Mouse (Mus musculus) neural tube, embryonic 14.5 days (tissue): ENCODE measurements around the gene Fcrl5. TPM values are rescaled to one million over a fixed set of nuclear protein-coding genes. Genes with fewer than 3 reads are reported as not detected.
"Not testable (repeated sequence)": the region's sequence is repeated elsewhere in the genome, so short reads cannot be mapped to it uniquely, and the experiment has no call there.

Experiments used
- ATAC-seq: fragments of 200-750 bp; cut with Nextera tagmentation; 2 replicates; pipeline ENCODE4 v1.8.0; 2017; ENCODE audit warnings: low read depth, mild to moderate bottlenecking, moderate TSS enrichment, moderate library complexity
- H3K27ac ChIP-seq: fragments of 300-500 bp; sonication (generic); 2 replicates; pipeline ENCODE4 v1.5.1; 2014; ENCODE audit warnings: low read depth, mild to moderate bottlenecking, control low read depth, low read length, moderate library complexity, mixed read lengths
- H3K27me3 ChIP-seq: fragments of 300-500 bp; sonication (generic); 2 replicates; pipeline ENCODE4 v1.6.1; 2014; ENCODE audit warnings: low read length; ENCODE audit not compliant: control insufficient read depth, insufficient read depth
- H3K36me3 ChIP-seq: fragments of 300-500 bp; sonication (generic); 2 replicates; pipeline ENCODE4 v1.6.1; 2014; ENCODE audit warnings: low read length, mixed read lengths; ENCODE audit not compliant: control insufficient read depth, insufficient read depth
- H3K4me1 ChIP-seq: fragments of 300-500 bp; sonication (generic); 2 replicates; pipeline ENCODE4 v1.6.1; 2014; ENCODE audit warnings: low read length; ENCODE audit not compliant: control insufficient read depth, insufficient read depth
- H3K4me2 ChIP-seq: fragments of 300-500 bp; sonication (generic); 2 replicates; pipeline ENCODE4 v1.6.1; 2014; ENCODE audit warnings: mild to moderate bottlenecking, low read depth, low read length, control low read depth
- H3K4me3 ChIP-seq: fragments of 300-500 bp; sonication (generic); 2 replicates; pipeline ENCODE4 v1.5.1; 2014; ENCODE audit warnings: low read depth, low read length, control low read depth, mixed read lengths
- H3K9ac ChIP-seq: fragments of 300-500 bp; sonication (generic); replicated peaks from 2 replicates; pipeline ENCODE4 v1.6.1; 2014; ENCODE audit warnings: low read depth, mild to moderate bottlenecking, control low read depth, low read length, mixed read lengths
- H3K9me3 ChIP-seq: fragments of 300-500 bp; sonication (generic); 2 replicates; pipeline ENCODE4 v1.6.1; 2016; ENCODE audit warnings: low read length; ENCODE audit not compliant: control insufficient read depth
- WGBS: fragments of 180-500 bp; shearing (Covaris S2); extraction: QIAGEN DNeasy Blood & Tissue Kit; methylation state at CpG from one replicate; pipeline ENCODE4 v1.1.7; 2014; 5-methylcytosine and 5-hydroxymethylcytosine counted together
- polyA plus RNA-seq: library from polyadenylated mRNA; unstranded; fragments of >200 nt; fragmentation: Nextera tagmentation; extraction: Ambion mirVana; gene quantifications from 2 replicates; pipeline ENCODE4 v1.2.1, GENCODE M21; 2014

Gene Fcrl5
- polyA plus RNA-seq, 1 experiment from 2014 or later, result not detected

DNA sequence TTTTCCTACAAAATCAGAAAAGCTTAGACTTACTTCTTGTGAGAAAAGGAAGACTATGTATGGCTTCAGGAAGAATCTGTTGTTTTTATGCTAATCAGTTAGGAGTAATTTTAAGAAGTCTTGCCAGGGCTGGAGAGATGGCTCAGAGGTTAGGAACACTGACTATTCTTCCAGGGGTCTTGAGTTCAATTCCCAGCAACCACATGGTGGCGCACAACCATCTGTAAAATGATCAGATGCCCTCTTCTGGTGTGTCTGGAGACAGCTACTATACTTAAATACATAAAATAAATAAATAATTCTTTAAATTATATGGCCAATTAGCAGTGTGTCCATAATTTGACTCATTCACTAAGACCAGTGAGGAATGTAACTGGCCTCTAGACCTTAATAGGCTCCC, 14.9 kb upstream of the Fcrl5 start:
- WGBS, result 71% methylated on average over 1 of the region's 1 CpGs
- H3K27ac ChIP-seq, result no peak overlapping the region
- ATAC-seq, result no peak
- H3K4me3 ChIP-seq, result no peak overlapping the region
- H3K9me3 ChIP-seq, result no peaks in the 10 kb centered on the region
- H3K36me3 ChIP-seq, result no peaks in the 10 kb centered on the region
- H3K9ac ChIP-seq, result no peak overlapping the region
- no peaks in the 10 kb centered on the region for H3K4me1 ChIP-seq
- H3K27me3 ChIP-seq, result no peaks in the 10 kb centered on the region
- no peak overlapping the region for H3K4me2 ChIP-seq

DNA sequence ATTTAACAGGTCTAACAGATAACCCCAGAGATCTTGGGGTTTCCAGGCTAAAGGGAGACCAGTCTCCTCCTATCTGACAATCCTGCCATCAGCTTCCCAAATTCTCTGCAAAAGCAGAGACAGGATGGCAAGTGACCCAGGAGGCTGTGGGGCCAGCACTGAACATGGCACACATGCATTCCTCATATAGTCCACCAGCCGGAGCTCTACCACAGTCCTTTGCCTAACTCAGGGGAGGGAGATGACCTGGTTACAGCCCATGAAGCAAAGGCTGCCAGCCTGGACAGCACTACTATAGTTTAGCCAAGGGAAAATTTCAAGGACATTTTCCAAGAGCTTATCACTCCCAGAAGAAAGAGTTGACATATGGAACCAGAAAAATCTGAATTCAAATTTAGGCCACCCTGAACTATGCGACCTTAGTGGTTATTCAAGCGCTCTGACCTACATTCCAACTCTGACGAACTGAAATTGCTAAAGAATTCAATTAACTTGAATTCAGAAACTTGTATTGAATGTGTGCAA, 13.1 kb upstream of the Fcrl5 start:
- Histone ChIP-seq H3K4me3 (no peak overlapping the region), H3K9me3 (no peaks in the 10 kb centered on the region), H3K27me3 (no peaks in the 10 kb centered on the region), H3K27ac (no peak overlapping the region), H3K36me3 (no peaks in the 10 kb centered on the region), H3K4me1 (no peaks in the 10 kb centered on the region), H3K9ac (no peak overlapping the region), H3K4me2 (no peak overlapping the region)
- WGBS, result 89% methylated on average over 4 of the region's 4 CpGs
- ATAC-seq, result no peak

DNA sequence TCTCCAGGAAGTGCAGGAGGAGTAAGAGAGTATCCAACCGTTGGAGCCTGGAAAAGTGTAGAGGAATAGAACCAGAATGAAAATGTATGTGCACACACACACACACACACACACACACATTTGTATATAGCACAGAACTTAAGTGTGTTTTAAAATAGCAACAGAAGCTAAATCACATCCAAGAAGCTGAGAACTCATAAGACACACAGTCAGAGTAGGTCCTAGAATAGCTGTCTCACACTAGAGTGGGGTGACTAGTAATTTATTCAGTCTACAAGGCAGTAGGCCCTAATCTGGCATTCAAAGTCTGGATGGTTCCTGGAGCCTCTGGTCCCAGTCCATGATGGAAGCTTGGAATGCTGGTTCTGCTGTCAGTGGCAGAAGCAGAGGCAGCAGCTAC, 5.0 kb downstream of the Fcrl5 start:
- no peak for ATAC-seq
- Histone ChIP-seq H3K9ac (no peak overlapping the region), H3K4me1 (no peaks in the 10 kb centered on the region), H3K9me3 (no peaks in the 10 kb centered on the region), H3K4me2 (no peak overlapping the region), H3K27me3 (no peaks in the 10 kb centered on the region), H3K36me3 (no peaks in the 10 kb centered on the region), H3K27ac (no peak overlapping the region), H3K4me3 (no peak overlapping the region)
- WGBS, result 79% methylated on average over 1 of the region's 1 CpGs

DNA sequence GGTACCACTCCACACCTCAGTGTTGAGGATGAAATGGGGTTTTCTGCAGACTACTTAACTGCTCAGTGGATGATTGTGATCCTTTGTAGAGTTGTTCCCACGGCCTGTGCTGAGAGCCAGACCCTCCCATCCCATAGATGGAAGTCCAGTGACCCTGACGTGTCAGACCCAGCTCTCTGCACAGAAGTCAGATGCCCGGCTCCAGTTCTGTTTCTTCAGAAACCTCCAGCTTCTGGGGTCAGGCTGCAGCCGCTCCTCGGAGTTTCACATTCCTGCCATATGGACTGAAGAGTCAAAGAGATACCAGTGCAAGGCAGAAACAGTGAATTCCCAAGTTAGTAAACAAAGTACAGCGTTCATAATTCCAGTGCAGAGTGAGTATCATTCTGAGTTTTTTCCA, 8.4 kb downstream of the Fcrl5 start:
- Histone ChIP-seq H3K4me3 (no peak overlapping the region), H3K36me3 (no peaks in the 10 kb centered on the region), H3K27ac (no peak overlapping the region), H3K9me3 (no peaks in the 10 kb centered on the region), H3K4me2 (no peak overlapping the region), H3K27me3 (no peaks in the 10 kb centered on the region), H3K4me1 (no peaks in the 10 kb centered on the region), H3K9ac (no peak overlapping the region)
- ATAC-seq, result no peak
- 78% methylated on average over 6 of the region's 6 CpGs for WGBS

DNA sequence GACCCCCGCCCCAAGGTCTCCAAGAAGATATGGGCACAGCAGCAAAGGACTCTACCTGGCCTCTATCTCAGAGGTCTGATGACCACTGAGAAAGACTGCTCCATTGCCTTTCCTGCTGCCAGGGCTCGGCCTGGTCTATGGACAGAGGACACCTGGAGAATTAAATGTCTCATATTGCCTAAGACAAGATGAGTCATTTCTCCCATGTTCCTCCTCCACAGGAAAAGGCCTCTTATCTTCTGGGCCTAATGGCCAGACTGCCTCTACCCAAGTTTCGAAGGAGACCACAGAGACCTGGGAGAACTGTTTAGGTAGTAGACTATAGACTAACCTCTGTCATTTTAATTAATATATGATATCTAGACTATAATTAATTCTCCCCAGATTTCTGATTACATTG, 29.9 kb downstream of the Fcrl5 start:
- no peak for ATAC-seq
- WGBS, result 92% methylated on average over 3 of the region's 3 CpGs
- no peaks in the 10 kb centered on the region for H3K36me3 ChIP-seq
- H3K4me3 ChIP-seq, result no peak overlapping the region
- no peak overlapping the region for H3K27ac ChIP-seq
- no peaks in the 10 kb centered on the region for H3K9me3 ChIP-seq
- no peaks in the 10 kb centered on the region for H3K27me3 ChIP-seq
- H3K4me1 ChIP-seq, result no peaks in the 10 kb centered on the region
- no peak overlapping the region for H3K9ac ChIP-seq
- no peak overlapping the region for H3K4me2 ChIP-seq

DNA sequence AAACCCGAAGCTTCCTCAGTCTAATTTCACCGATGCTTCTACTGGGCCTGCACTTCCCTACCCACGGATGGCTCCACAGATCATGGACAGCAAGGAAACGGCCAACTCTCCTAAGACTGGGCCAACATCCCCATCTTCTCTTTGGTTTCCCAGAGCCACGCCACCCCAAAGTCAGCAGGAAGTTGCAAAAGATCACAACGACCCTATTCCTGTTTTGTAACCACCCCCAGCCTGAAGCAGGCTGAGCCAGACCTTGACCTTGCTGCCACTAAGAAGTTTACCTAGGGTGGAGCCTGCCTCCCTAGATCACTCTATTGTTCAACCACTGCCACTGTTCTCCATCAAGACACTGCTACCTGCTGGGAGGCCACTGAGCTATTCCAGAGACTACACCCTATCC, 31.4 kb downstream of the Fcrl5 start:
- Histone ChIP-seq H3K4me2 (no peak overlapping the region), H3K27me3 (no peaks in the 10 kb centered on the region), H3K9me3 (no peaks in the 10 kb centered on the region), H3K9ac (no peak overlapping the region), H3K4me1 (no peaks in the 10 kb centered on the region), H3K36me3 (no peaks in the 10 kb centered on the region), H3K4me3 (no peak overlapping the region), H3K27ac (no peak overlapping the region)
- ATAC-seq, result no peak
- WGBS, result 81% methylated on average over 6 of the region's 6 CpGs

DNA sequence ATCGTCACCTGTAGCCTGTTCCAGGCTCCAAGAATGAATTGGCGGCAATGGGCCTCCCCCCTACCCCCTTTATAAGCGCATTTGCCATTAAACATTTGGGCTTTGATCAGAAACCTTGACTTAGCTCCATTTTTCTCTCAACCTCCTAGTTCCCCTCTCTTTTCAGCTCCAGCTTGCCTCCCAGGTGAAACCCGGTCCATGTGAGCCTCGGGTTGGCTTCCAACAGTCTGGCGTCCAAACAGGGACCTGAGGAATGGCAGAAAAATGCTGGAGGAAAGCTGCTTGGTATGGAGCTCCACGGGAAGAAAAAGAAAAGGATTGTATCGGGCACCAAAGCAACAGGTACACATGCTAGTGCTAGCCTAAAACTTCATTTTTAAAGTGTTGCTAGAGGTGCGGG, 31.8 kb downstream of the Fcrl5 start:
- Histone ChIP-seq H3K9ac (no peak overlapping the region), H3K4me3 (no peak overlapping the region), H3K9me3 (no peaks in the 10 kb centered on the region), H3K27me3 (no peaks in the 10 kb centered on the region), H3K4me1 (no peaks in the 10 kb centered on the region), H3K36me3 (no peaks in the 10 kb centered on the region), H3K4me2 (no peak overlapping the region), H3K27ac (no peak overlapping the region)
- no peak for ATAC-seq
- 90% methylated on average over 9 of the region's 9 CpGs for WGBS

DNA sequence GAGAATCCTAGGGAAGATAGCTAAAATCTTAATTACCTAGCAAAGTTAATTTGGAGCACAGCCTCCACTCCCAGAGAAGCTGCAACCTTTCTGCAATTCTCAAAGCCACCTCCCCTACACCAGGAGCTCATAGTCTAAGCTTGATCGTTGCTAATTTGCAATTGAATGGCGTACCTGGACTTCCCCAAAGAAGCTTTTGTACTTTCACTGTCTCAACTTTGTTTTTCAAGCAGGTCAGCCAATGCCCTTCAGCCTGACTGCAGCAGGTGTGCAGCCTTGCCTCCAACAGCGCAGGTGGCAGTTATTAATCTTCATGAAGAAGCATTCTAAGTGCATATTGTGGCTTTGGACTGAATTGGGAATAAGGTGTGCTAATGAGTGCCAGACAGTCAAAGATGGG, 42.4 kb downstream of the Fcrl5 start:
- not testable (repeated sequence) for ATAC-seq, H3K9ac ChIP-seq
- 85% methylated on average over 3 of the region's 3 CpGs for WGBS

DNA sequence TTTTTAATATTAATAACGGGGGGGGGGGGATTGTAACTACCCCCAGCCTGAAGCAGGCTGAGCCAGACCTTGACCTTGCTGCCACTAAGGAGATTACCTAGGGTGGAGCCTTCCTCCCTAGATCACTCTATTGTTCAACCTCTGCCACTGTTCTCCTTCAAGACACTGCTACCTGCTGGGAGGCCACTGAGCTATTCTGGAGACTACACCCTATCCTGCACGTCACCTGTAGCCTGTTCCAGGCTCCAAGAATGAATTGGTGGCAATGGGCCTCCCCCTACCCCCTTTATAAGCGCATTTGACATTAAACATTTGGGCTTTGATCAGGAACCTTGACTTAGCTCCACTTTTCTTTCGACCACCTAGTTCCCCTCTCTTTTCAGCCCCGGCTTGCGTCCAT, 43.0 kb downstream of the Fcrl5 start:
- not testable (repeated sequence) for H3K4me1 ChIP-seq, H3K36me3 ChIP-seq, H3K9me3 ChIP-seq, H3K27me3 ChIP-seq, H3K27ac ChIP-seq, ATAC-seq, H3K4me2 ChIP-seq, H3K4me3 ChIP-seq, H3K9ac ChIP-seq
- 91% methylated on average over 6 of the region's 6 CpGs for WGBS

More for the DNA sequence above, 42.4 kb downstream of the Fcrl5 start:
- not testable (repeated sequence) for H3K4me2 ChIP-seq, H3K27ac ChIP-seq, H3K27me3 ChIP-seq, H3K36me3 ChIP-seq, H3K4me1 ChIP-seq, H3K4me3 ChIP-seq, H3K9me3 ChIP-seq

DNA sequence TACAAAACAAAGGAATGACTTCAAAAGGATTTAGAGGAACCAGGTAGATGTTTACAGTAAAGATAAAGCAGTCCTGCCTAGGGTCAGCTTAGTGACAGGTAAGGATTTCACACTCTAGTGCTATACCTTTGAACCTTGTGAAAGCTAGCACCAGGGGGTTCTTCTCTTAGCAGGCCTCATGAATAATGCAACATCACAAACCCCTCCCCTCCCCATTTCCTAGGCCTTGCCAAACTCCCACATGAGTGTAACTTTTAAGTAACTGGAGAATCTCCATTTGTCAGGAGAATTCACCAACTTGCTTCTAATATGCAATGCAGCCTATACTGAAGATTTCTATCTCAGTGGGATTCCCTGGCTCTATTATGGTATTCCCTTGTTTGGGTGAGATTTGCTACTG, 43.7 kb downstream of the Fcrl5 start:
- H3K4me1 ChIP-seq, H3K27me3 ChIP-seq, ATAC-seq, H3K4me3 ChIP-seq, H3K9me3 ChIP-seq, H3K9ac ChIP-seq, H3K27ac ChIP-seq, H3K4me2 ChIP-seq, H3K36me3 ChIP-seq: not testable (repeated sequence)
